Mouse (Mus musculus): ENCODE measurements around the gene Golm1. TPM values are rescaled to one million over a fixed set of nuclear protein-coding genes. Genes with fewer than 3 reads are reported as not detected.
"Not testable (repeated sequence)": the region's sequence is repeated elsewhere in the genome, so short reads cannot be mapped to it uniquely, and the experiment has no call there.

The Golm1 gene
- polyA plus RNA-seq, 1 experiment = 3.0 TPM

GRCm38 (mm10) chr13:59603096-59603495, 72.5 kb downstream of the Golm1 start:
- Histone ChIP-seq H3K4me1 (ENCODE audit: control insufficient read depth, insufficient read depth, low read length) (no peaks in the 10 kb centered on the region; the same call in 1 of the 2 replicates), H3K27me3 (ENCODE audit: control insufficient read depth, insufficient read depth, low read length) (no peaks in the 10 kb centered on the region), H3K27ac (ENCODE audit: control insufficient read depth, insufficient read depth, low read depth, low read length) (no peak overlapping the region), H3K36me3 (ENCODE audit: control insufficient read depth, insufficient read depth, low read length) (peaks cover 5% of the 10 kb centered on the region), H3K4me3 (ENCODE audit: control insufficient read depth, low read depth, low read length) (no peak overlapping the region)
- no peak for TF ChIP-seq POLR2A (IDR thresholded peaks at IDR 0.05; ENCODE audit: control insufficient read depth, low read depth, low read length)
- no peak for TF ChIP-seq CTCF (IDR thresholded peaks at IDR 0.05; ENCODE audit: control insufficient read depth, insufficient read depth, insufficient replicate concordance, low read depth, low read length)

- H3K4me1 ChIP-seq (ENCODE audit: control insufficient read depth, insufficient read depth, low read length) = no peaks in the 10 kb centered on the region
- H3K36me3 ChIP-seq (ENCODE audit: control insufficient read depth, insufficient read depth, low read length) = peaks cover 1% of the 10 kb centered on the region
- no peak overlapping the region for H3K27ac ChIP-seq (ENCODE audit: control insufficient read depth, insufficient read depth, low read depth, low read length)
- no peak overlapping the region for H3K4me3 ChIP-seq (ENCODE audit: control insufficient read depth, low read depth, low read length)
- H3K27me3 ChIP-seq (ENCODE audit: control insufficient read depth, insufficient read depth, low read length) = no peaks in the 10 kb centered on the region
- no peak for TF ChIP-seq POLR2A (IDR thresholded peaks at IDR 0.05; ENCODE audit: control insufficient read depth, low read depth, low read length)
- no peak for TF ChIP-seq CTCF (IDR thresholded peaks at IDR 0.05; ENCODE audit: control insufficient read depth, insufficient read depth, insufficient replicate concordance, low read depth, low read length)
Measured at GRCm38 (mm10) chr13:59592630-59593029, 83.0 kb downstream of the Golm1 start.

GRCm38 (mm10) chr13:59592058-59592457, 83.6 kb downstream of the Golm1 start:
- H3K4me3 ChIP-seq (ENCODE audit: control insufficient read depth, low read depth, low read length); H3K36me3 ChIP-seq (ENCODE audit: control insufficient read depth, insufficient read depth, low read length); H3K4me1 ChIP-seq (ENCODE audit: control insufficient read depth, insufficient read depth, low read length); H3K27ac ChIP-seq (ENCODE audit: control insufficient read depth, insufficient read depth, low read depth, low read length); H3K27me3 ChIP-seq (ENCODE audit: control insufficient read depth, insufficient read depth, low read length): not testable (repeated sequence)

GRCm38 (mm10) chr13:59590691-59591090, 84.9 kb downstream of the Golm1 start:
- no peak overlapping the region for H3K27ac ChIP-seq (ENCODE audit: control insufficient read depth, insufficient read depth, low read depth, low read length)
- no peak for TF ChIP-seq POLR2A (IDR thresholded peaks at IDR 0.05; ENCODE audit: control insufficient read depth, low read depth, low read length)
- no peak overlapping the region for H3K4me3 ChIP-seq (ENCODE audit: control insufficient read depth, low read depth, low read length)
- peaks cover 4% of the 10 kb centered on the region for H3K4me1 ChIP-seq (ENCODE audit: control insufficient read depth, insufficient read depth, low read length)
- H3K36me3 ChIP-seq (ENCODE audit: control insufficient read depth, insufficient read depth, low read length) = peaks cover 3% of the 10 kb centered on the region
- H3K27me3 ChIP-seq (ENCODE audit: control insufficient read depth, insufficient read depth, low read length) = no peaks in the 10 kb centered on the region

DNA sequence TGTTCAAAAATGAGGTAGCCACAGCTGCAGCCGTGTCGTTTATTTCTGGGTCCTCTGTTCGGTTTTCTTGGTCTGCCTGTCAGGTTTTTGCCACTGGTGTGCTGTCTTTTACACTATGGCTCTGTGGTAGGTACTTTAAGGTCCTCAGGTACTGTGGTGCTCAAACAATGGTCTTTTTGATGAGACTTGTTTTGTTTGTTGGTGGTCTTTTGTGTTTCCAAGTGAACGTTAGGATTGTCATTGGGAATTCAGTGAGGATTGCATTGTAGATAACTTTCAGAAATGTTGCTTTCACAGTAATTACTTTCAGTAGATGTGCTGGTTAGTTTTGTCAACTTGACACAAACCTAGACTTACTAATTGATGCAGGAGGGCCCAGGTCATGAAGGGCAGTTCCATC, 85.9 kb downstream of the Golm1 start:
- no peak overlapping the region for H3K4me3 ChIP-seq (ENCODE audit: control insufficient read depth, low read depth, low read length)
- H3K27me3 ChIP-seq (ENCODE audit: control insufficient read depth, insufficient read depth, low read length) = no peaks in the 10 kb centered on the region
- no peak overlapping the region for H3K27ac ChIP-seq (ENCODE audit: control insufficient read depth, insufficient read depth, low read depth, low read length)
- H3K36me3 ChIP-seq (ENCODE audit: control insufficient read depth, insufficient read depth, low read length) = peaks cover 3% of the 10 kb centered on the region
- TF ChIP-seq CTCF (IDR thresholded peaks at IDR 0.05; ENCODE audit: control insufficient read depth, insufficient read depth, insufficient replicate concordance, low read depth, low read length) = no peak
- no peak for TF ChIP-seq POLR2A (IDR thresholded peaks at IDR 0.05; ENCODE audit: control insufficient read depth, low read depth, low read length)
- peaks cover 5% of the 10 kb centered on the region for H3K4me1 ChIP-seq (ENCODE audit: control insufficient read depth, insufficient read depth, low read length)

GRCm38 (mm10) chr13:59587201-59587600, 88.4 kb downstream of the Golm1 start:
- Histone ChIP-seq H3K4me3 (ENCODE audit: control insufficient read depth, low read depth, low read length) (peak overlapping the region; percentile 34; the same call in 1 of the 2 replicates), H3K27ac (ENCODE audit: control insufficient read depth, insufficient read depth, low read depth, low read length) (no peak overlapping the region), H3K27me3 (ENCODE audit: control insufficient read depth, insufficient read depth, low read length) (no peaks in the 10 kb centered on the region), H3K4me1 (ENCODE audit: control insufficient read depth, insufficient read depth, low read length) (peaks cover 8% of the 10 kb centered on the region), H3K36me3 (ENCODE audit: control insufficient read depth, insufficient read depth, low read length) (peaks cover 2% of the 10 kb centered on the region; the same call in 1 of the 2 replicates)
- TF ChIP-seq CTCF (IDR thresholded peaks at IDR 0.05; ENCODE audit: control insufficient read depth, insufficient read depth, insufficient replicate concordance, low read depth, low read length) = no peak
- no peak for TF ChIP-seq POLR2A (IDR thresholded peaks at IDR 0.05; ENCODE audit: control insufficient read depth, low read depth, low read length)

- Histone ChIP-seq H3K4me1 (ENCODE audit: control insufficient read depth, insufficient read depth, low read length) (peaks cover 8% of the 10 kb centered on the region), H3K36me3 (ENCODE audit: control insufficient read depth, insufficient read depth, low read length) (peaks cover 2% of the 10 kb centered on the region; the same call in 1 of the 2 replicates), H3K27me3 (ENCODE audit: control insufficient read depth, insufficient read depth, low read length) (no peaks in the 10 kb centered on the region), H3K4me3 (ENCODE audit: control insufficient read depth, low read depth, low read length) (peak overlapping the region; percentile 98), H3K27ac (ENCODE audit: control insufficient read depth, insufficient read depth, low read depth, low read length) (peak overlapping the region; percentile 93)
- TF ChIP-seq CTCF (IDR thresholded peaks at IDR 0.05; ENCODE audit: control insufficient read depth, insufficient read depth, insufficient replicate concordance, low read depth, low read length) (no peak), POLR2A (IDR thresholded peaks at IDR 0.05; ENCODE audit: control insufficient read depth, low read depth, low read length) (no peak)
Measured at GRCm38 (mm10) chr13:59585648-59586005, 90.0 kb downstream of the Golm1 start.

- Histone ChIP-seq H3K4me1 (ENCODE audit: control insufficient read depth, insufficient read depth, low read length) (peaks cover 8% of the 10 kb centered on the region), H3K27ac (ENCODE audit: control insufficient read depth, insufficient read depth, low read depth, low read length) (peak within 1 kb of the TSS; percentile 93), H3K36me3 (ENCODE audit: control insufficient read depth, insufficient read depth, low read length) (peaks cover 2% of the 10 kb centered on the region; the same call in 1 of the 2 replicates), H3K27me3 (ENCODE audit: control insufficient read depth, insufficient read depth, low read length) (no peaks in the 10 kb centered on the region), H3K4me3 (ENCODE audit: control insufficient read depth, low read depth, low read length) (peak within 1 kb of the TSS; percentile 98)
- peak; percentile 61 for TF ChIP-seq POLR2A (IDR thresholded peaks at IDR 0.05; ENCODE audit: control insufficient read depth, low read depth, low read length)
- no peak for TF ChIP-seq CTCF (IDR thresholded peaks at IDR 0.05; ENCODE audit: control insufficient read depth, insufficient read depth, insufficient replicate concordance, low read depth, low read length)
Measured at GRCm38 (mm10) chr13:59584947-59585647, 90.5 kb downstream of the Golm1 start, which contains the start of the genes Agtpbp1 and Naa35. Gene Agtpbp1, minus strand, starts transcription at chr13:59585227. Gene Naa35, plus strand, starts transcription at chr13:59585259.

Other genes starting within 250 kb of the Golm1 start
- gene Agtpbp1, start 90.6 kb downstream of the Golm1 start, polyA plus RNA-seq (2012; rRNA removed) = 74.6 and 82.5 TPM in 2 replicates
- gene Naa35, start 90.6 kb downstream of the Golm1 start, polyA plus RNA-seq (2012; rRNA removed) = 42.8 and 46.5 TPM in 2 replicates
- gene 4921517D22Rik, start 18.3 kb upstream of the Golm1 start, polyA plus RNA-seq (2012; rRNA removed) = 23.4 and 24.2 TPM in 2 replicates
- gene Spata31d1a, start 34.5 kb upstream of the Golm1 start, polyA plus RNA-seq (2012; rRNA removed) = 111 and 122 TPM in 2 replicates
- gene Spata31d1b, start 36.5 kb upstream of the Golm1 start, polyA plus RNA-seq (2012; rRNA removed) = 118 and 120 TPM in 2 replicates
- gene Spata31d1d, start 55.9 kb upstream of the Golm1 start, polyA plus RNA-seq (2012; rRNA removed) = 74.8 and 83.7 TPM in 2 replicates
- gene 1700014D04Rik, start 70.9 kb upstream of the Golm1 start, polyA plus RNA-seq (2012; rRNA removed) = 45.6 and 46.7 TPM in 2 replicates
- gene Isca1, start 94.0 kb upstream of the Golm1 start, polyA plus RNA-seq (2012; rRNA removed) = 149 and 158 TPM in 2 replicates
- gene Gm49354, start 106.4 kb upstream of the Golm1 start, polyA plus RNA-seq (2012; rRNA removed) = not detected in 2 replicates
- gene Tut7, start 147.3 kb upstream of the Golm1 start, polyA plus RNA-seq (2012; rRNA removed) = 9.5 and 10.1 TPM in 2 replicates